Mouse (Mus musculus) kidney, embryonic 15.5 days (tissue): ENCODE measurements around the gene Nr6a1. TPM values are rescaled to one million over a fixed set of nuclear protein-coding genes. Genes with fewer than 3 reads are reported as not detected.

Experiments used
- ATAC-seq: fragments of 200-750 bp; cut with Nextera tagmentation; replicated peaks from 2 replicates; pipeline ENCODE4 v1.8.0; 2017; ENCODE audit warnings: moderate TSS enrichment; ENCODE audit not compliant: low FRiP score
- H3K27ac ChIP-seq: fragments of 300-500 bp; sonication (generic); 2 replicates; pipeline ENCODE4 v1.5.1; 2015; ENCODE audit warnings: mild to moderate bottlenecking, inconsistent platforms
- H3K27me3 ChIP-seq: fragments of 300-500 bp; sonication (generic); 2 replicates; pipeline ENCODE4 v1.6.1; 2015; ENCODE audit warnings: inconsistent platforms
- H3K36me3 ChIP-seq: fragments of 300-500 bp; sonication (generic); 2 replicates; pipeline ENCODE4 v1.6.1; 2015; ENCODE audit warnings: inconsistent platforms
- H3K4me1 ChIP-seq: fragments of 300-500 bp; sonication (generic); 2 replicates; pipeline ENCODE4 v1.6.1; 2015; ENCODE audit warnings: inconsistent platforms
- H3K4me2 ChIP-seq: fragments of 300-500 bp; sonication (generic); 2 replicates; pipeline ENCODE4 v1.6.1; 2015; ENCODE audit warnings: moderate library complexity, mild to moderate bottlenecking, inconsistent platforms
- H3K4me3 ChIP-seq: fragments of 300-500 bp; sonication (generic); replicated peaks from 2 replicates; pipeline ENCODE4 v1.5.1; 2015; ENCODE audit warnings: mild to moderate bottlenecking, inconsistent platforms
- H3K9ac ChIP-seq: fragments of 300-500 bp; sonication (generic); 2 replicates; pipeline ENCODE4 v1.6.1; 2015; ENCODE audit warnings: mild to moderate bottlenecking, inconsistent platforms
- H3K9me3 ChIP-seq: fragments of 300-500 bp; sonication (generic); replicated peaks from 2 replicates; pipeline ENCODE4 v1.6.1; 2016; ENCODE audit warnings: inconsistent platforms
- WGBS: fragments of 180-500 bp; shearing (Covaris S2); methylation state at CpG from one replicate; pipeline ENCODE4 v1.1.7; 2015; ENCODE audit warnings: mixed read lengths; 5-methylcytosine and 5-hydroxymethylcytosine counted together
- microRNA-seq: library from miRNA; unstranded; fragments of <30 nt; microRNA quantifications from one replicate; pipeline ENCODE4, GENCODE M21; 2016
- polyA plus RNA-seq: library from polyadenylated mRNA; unstranded; fragments of >200 nt; fragmentation: Nextera tagmentation; extraction: Ambion mirVana; gene quantifications from 2 replicates; pipeline ENCODE4 v1.2.1, GENCODE M21; 2015

The Nr6a1 gene
- polyA plus RNA-seq, 1 experiment from 2014 or later: 1.1 TPM

- WGBS: 83% methylated on average over 5 of the region's 5 CpGs
- H3K4me2 ChIP-seq: no peak overlapping the region
- no peak overlapping the region for H3K27ac ChIP-seq
- H3K9ac ChIP-seq: no peak overlapping the region
- no peaks in the 10 kb centered on the region for H3K9me3 ChIP-seq
- no peak for ATAC-seq
- H3K36me3 ChIP-seq: no peaks in the 10 kb centered on the region
- H3K27me3 ChIP-seq: no peaks in the 10 kb centered on the region
- no peaks in the 10 kb centered on the region for H3K4me1 ChIP-seq
- no peak overlapping the region for H3K4me3 ChIP-seq
Measured at GRCm38 (mm10) chr2:38682209-38682608, 245.3 kb downstream of the Nr6a1 start.

- H3K9me3 ChIP-seq: no peaks in the 10 kb centered on the region
- H3K4me2 ChIP-seq: no peak overlapping the region
- H3K27ac ChIP-seq: no peak overlapping the region
- H3K4me1 ChIP-seq: no peaks in the 10 kb centered on the region
- no peak overlapping the region for H3K4me3 ChIP-seq
- H3K9ac ChIP-seq: no peak overlapping the region
- no peaks in the 10 kb centered on the region for H3K36me3 ChIP-seq
- no peaks in the 10 kb centered on the region for H3K27me3 ChIP-seq
- no peak for ATAC-seq
Measured at GRCm38 (mm10) chr2:38678947-38679346, 248.5 kb downstream of the Nr6a1 start.

- Histone ChIP-seq H3K4me1 (no peaks in the 10 kb centered on the region), H3K9ac (no peak overlapping the region), H3K27me3 (peaks cover 16% of the 10 kb centered on the region), H3K36me3 (no peaks in the 10 kb centered on the region), H3K4me2 (no peak overlapping the region), H3K9me3 (no peaks in the 10 kb centered on the region), H3K4me3 (no peak overlapping the region), H3K27ac (no peak overlapping the region)
- ATAC-seq: no peak
- WGBS: 60% methylated on average over 9 of the region's 9 CpGs
Measured at GRCm38 (mm10) chr2:38675366-38675969, 252.0 kb downstream of the Nr6a1 start.

Small RNAs within 50 kb of the gene (microRNA-seq; reads per million reads assigned to microRNA genes)
- gene Mir181a-2: 140 reads per million, percentile 61 among the genes with 10 or more reads in this experiment
- 704 reads per million, percentile 77 among the genes with 10 or more reads in this experiment for gene Mir181b-2

Other genes with a start within 250 kb of the Nr6a1 start
- gene Nr5a1, start 213.1 kb downstream of the Nr6a1 start, polyA plus RNA-seq: 1.3 and 3.4 TPM in 2 replicates
- 4.1 and 4.9 TPM in 2 replicates for gene Olfml2a, start 4.3 kb upstream of the Nr6a1 start, polyA plus RNA-seq
- gene Wdr38, start 69.8 kb upstream of the Nr6a1 start, polyA plus RNA-seq: 1.9 and 2.1 TPM in 2 replicates
- 131 and 132 TPM in 2 replicates for gene Arpc5l, start 77.7 kb upstream of the Nr6a1 start, polyA plus RNA-seq
- 1,044 and 1,085 TPM in 2 replicates for gene Rpl35, start 77.9 kb upstream of the Nr6a1 start, polyA plus RNA-seq
- gene Golga1, start 137.9 kb upstream of the Nr6a1 start, polyA plus RNA-seq: 23.5 and 28.4 TPM in 2 replicates